Mouse (Mus musculus) WW6 (cell line): Measurements from ENCODE around the gene Apoe.

Experiments used
- DNase-seq: peaks from one replicate; pipeline ENCODE4 v3.0.0-alpha.2; 2013; ENCODE audit warnings: low read depth, low spot score

Apoe gene

GRCm38 (mm10) chr7:19664955-19665841 lies 33.8 kb downstream of the Apoe start, which contains the start of gene Clptm1:
TSS of gene Clptm1 (minus strand) at chr7:19665033.
- DNase-seq = peak; percentile 85

DNA sequence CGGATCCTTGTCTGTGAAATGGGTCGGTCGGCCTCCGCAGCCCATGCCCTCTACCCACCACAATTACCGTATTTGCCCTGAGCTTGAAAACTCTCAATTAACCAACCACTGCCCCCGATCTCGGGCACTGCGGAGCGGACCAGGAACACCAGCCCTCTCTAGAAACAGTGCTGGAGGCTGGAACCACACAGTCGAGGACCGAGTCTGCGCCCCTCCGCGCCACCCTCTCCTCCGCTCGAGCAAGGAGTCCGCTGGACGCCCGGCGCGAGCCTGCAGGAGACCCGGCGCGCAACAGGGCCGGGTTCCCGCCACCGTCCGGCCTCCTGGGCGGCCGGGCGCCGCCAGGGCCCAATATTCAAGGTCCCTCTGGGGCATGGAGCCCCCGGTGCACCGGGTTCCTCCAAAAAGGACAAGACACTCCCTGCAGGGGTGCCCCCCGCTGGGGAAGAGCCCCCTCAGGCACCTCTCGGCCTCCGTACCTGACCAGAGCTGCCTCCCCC lies 34.5 kb downstream of the Apoe start:
- no peak for DNase-seq

DNA sequence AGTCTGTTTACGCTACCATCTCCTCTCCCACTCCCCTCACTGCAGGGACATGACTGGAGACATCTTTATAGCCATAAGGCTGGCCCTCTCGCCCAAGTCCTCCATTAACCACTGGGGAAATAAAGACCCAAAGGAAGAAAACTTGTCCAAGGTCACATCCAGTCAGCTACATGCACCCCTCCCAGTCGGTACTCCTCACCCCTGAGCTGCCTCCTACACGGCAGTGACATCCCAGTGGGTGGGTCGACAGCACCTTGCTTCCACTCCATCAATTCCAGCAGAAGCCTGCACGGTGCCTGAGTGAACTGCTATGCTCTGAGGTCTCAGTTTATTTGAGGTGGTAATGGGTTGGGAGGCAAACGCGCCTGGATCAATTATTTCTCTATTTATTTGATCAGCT lies 35.0 kb downstream of the Apoe start:
- DNase-seq = no peak

DNA sequence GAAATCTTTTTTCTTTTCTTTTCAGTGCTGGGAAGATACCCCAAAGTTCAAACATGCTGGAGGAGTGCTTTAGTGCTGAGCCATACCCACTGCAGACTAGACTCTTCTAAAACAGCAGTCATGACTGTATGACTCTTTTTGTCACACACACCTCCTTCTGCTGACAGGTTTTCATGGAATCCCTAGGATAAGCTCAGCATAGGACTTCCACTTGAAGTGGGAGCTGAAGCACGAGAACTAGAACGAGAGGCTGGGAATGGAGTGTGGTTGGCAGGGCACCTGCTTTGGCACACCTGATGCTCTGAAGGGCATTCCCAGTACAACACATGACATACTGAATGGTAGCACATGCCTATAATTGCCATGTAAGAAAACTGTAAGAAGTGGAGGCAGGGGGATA lies 46.4 kb downstream of the Apoe start:
- no peak for DNase-seq

DNA sequence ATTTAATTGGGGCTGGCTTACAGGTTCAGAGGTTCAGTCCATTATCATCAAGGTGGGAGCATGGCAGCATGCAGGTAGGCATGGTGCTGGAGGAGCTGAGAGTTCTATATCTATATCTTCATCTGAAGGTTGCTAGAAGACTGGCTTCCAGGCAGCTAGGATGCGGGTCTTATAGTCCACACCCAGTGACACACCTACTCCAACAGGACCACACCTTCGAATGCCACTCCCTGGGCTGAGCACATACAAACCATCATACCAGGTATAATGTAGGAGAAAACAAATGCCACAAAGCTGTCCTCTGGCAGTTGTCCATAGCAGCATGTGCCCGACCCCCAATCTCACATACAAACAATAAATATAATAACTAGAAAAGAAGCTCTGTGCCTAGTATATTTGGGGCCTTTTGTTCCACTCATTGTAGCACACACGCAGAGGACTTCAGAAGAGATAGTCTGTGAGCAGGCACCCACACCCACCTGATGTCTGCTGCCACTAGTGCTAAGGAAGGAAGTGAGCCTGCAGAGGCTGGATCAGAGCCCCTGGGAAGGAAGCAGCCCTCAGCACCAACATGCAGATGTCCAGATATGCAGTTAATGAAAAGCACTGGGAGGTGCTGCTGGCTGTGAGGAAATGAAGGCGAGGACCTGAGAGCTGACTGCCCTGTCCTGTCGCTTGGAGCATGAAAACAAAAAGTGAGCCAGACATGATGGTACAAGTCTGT lies 47.8 kb downstream of the Apoe start:
- no peak for DNase-seq
